Mouse (Mus musculus) forebrain, embryonic 16.5 days (tissue): ENCODE measurements at regions not wholly inside any gene's neighbourhood (a gene's known extent, or its start where the extent isn't known, plus 50 kb on each side); places are given as distances from the start of the nearest gene placed in this dataset.
A peak's percentile ranks its signal among the peaks of the same experiment; 100 is the strongest.

Experiments
- ATAC-seq: fragments of 200-750 bp; cut with Nextera tagmentation; 2 replicates; pipeline ENCODE4 v1.8.0; 2017; ENCODE audit warnings: mild to moderate bottlenecking, moderate library complexity
- H3K27ac ChIP-seq: fragments of 300-500 bp; sonication (generic); 2 replicates; pipeline ENCODE4 v1.5.1; 2014; ENCODE audit warnings: low read length, control low read depth
- H3K27me3 ChIP-seq: fragments of 300-500 bp; sonication (generic); replicated peaks from 2 replicates; pipeline ENCODE4 v1.6.1; 2014; ENCODE audit warnings: low read length; ENCODE audit not compliant: control insufficient read depth, insufficient read depth
- H3K36me3 ChIP-seq: fragments of 300-500 bp; sonication (generic); 2 replicates; pipeline ENCODE4 v1.6.1; 2014; ENCODE audit not compliant: control insufficient read depth, insufficient read depth
- H3K4me1 ChIP-seq: fragments of 300-500 bp; sonication (generic); replicated peaks from 2 replicates; pipeline ENCODE4 v1.6.1; 2014; ENCODE audit warnings: low read length; ENCODE audit not compliant: control insufficient read depth, insufficient read depth
- H3K4me2 ChIP-seq: fragments of 300-500 bp; sonication (generic); 2 replicates; pipeline ENCODE4 v1.6.1; 2014; ENCODE audit warnings: mild to moderate bottlenecking, low read length, control low read depth
- H3K4me3 ChIP-seq: fragments of 300-500 bp; sonication (generic); replicated peaks from 2 replicates; pipeline ENCODE4 v1.5.1; 2014; ENCODE audit warnings: mild to moderate bottlenecking, low read length, control low read depth
- H3K9ac ChIP-seq: fragments of 300-500 bp; sonication (generic); replicated peaks from 2 replicates; pipeline ENCODE4 v1.6.1; 2014; ENCODE audit warnings: low read depth, low read length, control low read depth
- H3K9me3 ChIP-seq: fragments of 300-500 bp; sonication (generic); 2 replicates; pipeline ENCODE4 v1.6.1; 2016; ENCODE audit warnings: low read length; ENCODE audit not compliant: control insufficient read depth
- WGBS: fragments of 180-500 bp; shearing (Covaris S2); extraction: QIAGEN DNeasy Blood & Tissue Kit; methylation state at CpG from one replicate; pipeline ENCODE4 v1.1.7; 2014; 5-methylcytosine and 5-hydroxymethylcytosine counted together

DNA sequence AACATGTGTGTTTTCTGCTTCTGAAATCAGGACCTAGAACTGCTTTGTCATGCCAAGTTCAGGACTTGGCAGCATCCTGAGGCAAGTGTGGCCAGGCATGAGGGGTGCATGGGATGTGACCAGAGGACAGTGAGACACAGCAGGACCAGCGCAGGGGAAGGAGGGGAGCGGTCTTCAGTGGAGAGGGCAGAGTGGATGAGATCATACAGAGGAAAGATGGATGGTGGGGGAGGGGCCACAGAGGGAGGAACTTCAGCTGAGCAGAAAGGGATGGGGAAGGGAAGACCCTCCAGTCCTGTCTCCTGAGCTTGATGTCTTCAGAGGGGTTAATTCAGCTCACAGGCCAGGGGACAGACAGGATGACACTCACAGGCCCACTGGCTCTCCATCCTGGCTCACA lies 81.0 kb downstream of the Cryba4 start:
- ATAC-seq: no peak
- Histone ChIP-seq H3K4me3 (no peak overlapping the region), H3K36me3 (no peaks in the 10 kb centered on the region), H3K4me1 (peaks cover 11% of the 10 kb centered on the region), H3K4me2 (no peak overlapping the region), H3K27me3 (no peaks in the 10 kb centered on the region), H3K9me3 (0 out of 2 replicates have a peak, but pooled peaks cover 3% of the 10 kb centered on the region), H3K27ac (no peak overlapping the region), H3K9ac (no peak overlapping the region)
- WGBS: 77% methylated on average over 2 of the region's 2 CpGs

DNA sequence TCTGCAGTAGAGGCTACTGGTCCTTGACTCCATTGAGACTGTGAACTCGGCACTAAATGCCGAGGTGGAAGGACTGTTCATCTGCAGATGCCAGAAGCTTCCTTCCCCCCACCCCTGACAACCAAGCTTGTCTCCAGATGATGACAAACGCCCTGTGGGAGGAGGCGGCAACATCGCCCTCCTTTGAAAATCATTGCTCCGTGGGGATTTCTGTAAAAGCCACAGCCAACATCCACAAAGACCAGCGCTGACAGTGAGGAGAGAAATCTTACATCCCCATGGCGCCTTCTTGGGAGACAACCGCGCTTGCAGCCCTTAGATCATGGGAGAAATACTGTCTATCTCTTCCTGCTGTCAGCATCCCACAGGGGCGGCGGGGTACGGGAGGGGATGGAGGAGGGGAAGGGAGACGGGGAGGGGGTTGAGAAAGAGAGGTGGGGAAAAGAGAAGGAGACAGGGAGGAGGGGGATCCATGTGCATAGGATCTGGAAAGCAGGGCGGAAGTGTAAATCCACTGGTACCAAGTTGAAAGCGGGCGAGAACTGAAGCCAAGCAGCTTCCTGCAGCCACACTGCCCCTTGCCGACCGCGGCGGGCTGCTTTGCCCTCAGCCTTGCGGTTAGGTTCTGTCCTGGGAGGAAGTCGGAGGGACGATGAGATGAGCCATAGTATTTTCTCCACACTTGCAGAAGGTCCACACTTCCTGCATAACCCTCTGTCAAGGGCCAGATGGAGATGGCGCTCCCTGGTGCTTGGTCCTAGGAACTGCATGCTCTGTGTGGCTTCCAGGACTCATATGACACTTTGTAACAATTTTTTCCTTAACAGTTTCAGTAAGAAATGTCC lies 72.9 kb downstream of the Cryba4 start:
- ATAC-seq: peak; percentile 52
- peak overlapping the region; percentile 30 for H3K4me3 ChIP-seq
- peak overlapping the region; percentile 44 for H3K4me2 ChIP-seq
- H3K36me3 ChIP-seq: no peaks in the 10 kb centered on the region
- H3K27me3 ChIP-seq: no peaks in the 10 kb centered on the region
- H3K9me3 ChIP-seq: no peaks in the 10 kb centered on the region
- no peaks in the 10 kb centered on the region for H3K4me1 ChIP-seq
- H3K9ac ChIP-seq: peak overlapping the region; percentile 12; the same call in 1 of the 2 replicates
- H3K27ac ChIP-seq: no peak overlapping the region
- WGBS: 21% methylated on average over 25 of the region's 25 CpGs

DNA sequence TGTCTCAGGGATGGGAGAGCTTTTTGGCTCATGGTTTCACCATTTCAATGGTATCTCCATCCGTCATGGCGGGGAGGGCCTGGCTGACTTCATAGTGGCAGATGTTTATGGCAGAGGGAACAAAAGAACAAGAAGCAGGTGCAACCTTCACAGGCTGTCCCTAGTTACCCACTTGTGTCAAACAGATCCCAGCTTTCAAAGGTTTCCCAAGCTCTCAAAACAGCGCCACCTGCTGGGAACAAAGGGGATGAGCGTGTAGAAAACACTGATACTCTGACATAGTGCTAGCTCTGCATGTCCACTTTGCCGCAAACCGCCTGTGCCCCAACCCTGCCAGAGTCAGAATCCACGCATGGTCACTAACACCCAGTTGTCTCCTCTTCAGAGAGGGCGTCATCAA lies 69.5 kb downstream of the Cryba4 start:
- ATAC-seq: no peak
- no peak overlapping the region for H3K4me2 ChIP-seq
- H3K4me1 ChIP-seq: no peaks in the 10 kb centered on the region
- no peaks in the 10 kb centered on the region for H3K9me3 ChIP-seq
- no peaks in the 10 kb centered on the region for H3K27me3 ChIP-seq
- no peak overlapping the region for H3K9ac ChIP-seq
- H3K36me3 ChIP-seq: no peaks in the 10 kb centered on the region
- WGBS: 37% methylated on average over 8 of the region's 8 CpGs
- H3K27ac ChIP-seq: no peak overlapping the region
- H3K4me3 ChIP-seq: no peak overlapping the region

DNA sequence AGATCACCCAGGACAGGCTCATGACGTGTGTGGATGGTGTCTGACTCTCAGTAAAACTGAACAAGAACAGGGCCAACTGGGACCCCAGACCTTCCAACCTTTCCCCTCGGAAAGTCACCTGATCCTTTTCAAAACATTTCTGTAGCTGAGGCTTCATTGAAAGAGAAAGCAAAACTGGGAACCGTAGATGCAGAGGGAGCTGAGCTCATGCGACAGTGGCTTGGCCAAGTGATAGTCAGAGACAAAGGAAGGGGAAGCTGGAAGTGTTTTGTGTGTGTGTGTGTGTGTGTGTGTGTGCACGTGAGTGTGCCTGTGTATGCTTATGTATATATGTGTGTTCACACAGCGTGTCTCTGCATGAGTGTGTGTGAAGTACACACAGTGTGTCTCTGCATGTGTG lies 56.7 kb downstream of the Cryba4 start:
- Histone ChIP-seq H3K27ac (no peak overlapping the region), H3K9ac (no peak overlapping the region), H3K4me2 (no peak overlapping the region), H3K27me3 (no peaks in the 10 kb centered on the region), H3K9me3 (no peaks in the 10 kb centered on the region), H3K36me3 (no peaks in the 10 kb centered on the region), H3K4me3 (no peak overlapping the region), H3K4me1 (no peaks in the 10 kb centered on the region)
- no peak for ATAC-seq
- 75% methylated on average over 6 of the region's 6 CpGs for WGBS
